ENCODE assay signal across 17 mouse cellular contexts in the genomic region with DNA sequence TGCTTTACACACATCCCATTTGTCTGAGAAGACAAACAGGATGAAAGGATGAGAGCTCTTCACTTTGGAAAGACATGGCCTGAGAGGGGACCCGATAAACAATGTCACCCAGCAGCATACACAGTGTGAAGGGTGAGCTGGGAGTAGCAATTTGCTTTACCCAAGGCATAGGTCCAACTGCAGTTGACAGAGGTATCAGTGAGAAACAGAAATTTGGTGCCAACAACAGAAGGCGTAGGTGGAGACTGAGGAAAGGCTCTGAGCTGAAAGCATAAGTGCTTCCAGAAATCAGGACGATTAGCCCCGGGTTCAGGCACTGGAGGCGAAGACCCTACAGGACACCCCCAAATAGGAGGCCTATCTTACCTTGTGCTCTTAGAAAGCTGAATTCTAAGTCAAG. TPM values are rescaled to one million over a fixed set of nuclear protein-coding genes. Genes with fewer than 3 reads are reported as not detected.
DNase-seq lines count a peak whose midpoint lies in the region; ATAC-seq and TF ChIP-seq lines count a peak whose summit lies in the region.
"Had no signal": no experiment of that assay in that cellular context is flagged by ENCODE, and none has a peak within 500 bp of the region (broad histone marks: within the 10 kb centered on the region; RNA-seq: fewer than 3 reads in every experiment).

No protein-coding gene starts in this region.

- TF ChIP-seq CTCF in heart, adult 2 months (IDR thresholded peaks at IDR 0.05): no peak

- TF ChIP-seq POLR2A in heart, adult 2 months (IDR thresholded peaks at IDR 0.05; ENCODE audit: insufficient read depth, low read depth, low read length): no peak

- H3K27ac ChIP-seq in heart, adult 2 months: peak overlapping the region; percentile 13; the same call in 1 of the 2 replicates
- peak overlapping the region; percentile 52 for H3K27ac ChIP-seq in heart, embryonic 16.5 days (ENCODE audit: low read length)
- H3K27ac ChIP-seq: kidney, embryonic 15.5 days; macrophage had no signal

- no peaks in the 10 kb centered on the region for H3K79me2 ChIP-seq in heart, adult 2 months (replicated peaks; ENCODE audit: control insufficient read depth, insufficient read depth, low read length)

- intact Hi-C loops in heart, adult 2 months (cut with DNase I): no loop called here

- TF ChIP-seq EP300 in heart, adult 2 months (IDR thresholded peaks at IDR 0.05; ENCODE audit: insufficient read depth, low read depth, low read length): no peak

- no peak overlapping the region for H3K4me3 ChIP-seq in heart, adult 2 months
- H3K4me3 ChIP-seq in heart, embryonic 16.5 days (ENCODE audit: low read length): no peak overlapping the region
- H3K4me3 ChIP-seq: kidney, embryonic 15.5 days; liver, embryonic 15.5 days; midbrain, embryonic 10.5 days had no signal

- H3K36me3 ChIP-seq in heart, adult 2 months (ENCODE audit: control insufficient read depth, insufficient read depth, low read length): no peaks in the 10 kb centered on the region
- H3K36me3 ChIP-seq in heart, embryonic 16.5 days (ENCODE audit: control insufficient read depth, insufficient read depth): peaks cover 6% of the 10 kb centered on the region; the same call in 1 of the 2 replicates

- H3K4me2 ChIP-seq in heart, embryonic 16.5 days (ENCODE audit: low read depth, low read length): no peak overlapping the region
- H3K4me2 ChIP-seq: kidney, embryonic 15.5 days had no signal

- no peaks in the 10 kb centered on the region; the same call in 1 of the 2 replicates for H3K4me1 ChIP-seq in heart, adult 2 months (ENCODE audit: control insufficient read depth, insufficient read depth, low read length)
- H3K4me1 ChIP-seq in heart, embryonic 16.5 days (ENCODE audit: control insufficient read depth, insufficient read depth, low read length): peaks cover 16% of the 10 kb centered on the region
- H3K4me1 ChIP-seq: kidney, embryonic 15.5 days had no signal

- H3K9me3 ChIP-seq in heart, embryonic 16.5 days (replicated peaks; ENCODE audit: control insufficient read depth, low read length): no peaks in the 10 kb centered on the region
- H3K9me3 ChIP-seq: kidney, embryonic 15.5 days; liver, embryonic 15.5 days; midbrain, embryonic 10.5 days had no signal

- no peak for DNase-seq in heart, adult 2 months
- DNase-seq in heart, adult 18-20 months: no peak
- DNase-seq in heart, adult 9 months (ENCODE audit: low spot score in 2 of 2): no peak
- DNase-seq in brain, adult 2 months (ENCODE audit: low read depth, low spot score): peak; percentile 87
- DNase-seq in cerebellum, adult 9-11 months: peak; percentile 76
- no peak for DNase-seq in adrenal gland, adult 8-10 months
- DNase-seq: adrenal gland, adult 2 months; kidney, postnatal 4 days; right cerebral cortex, postnatal 25 days; thymus, postnatal 4 days had no signal

- no peak for ATAC-seq in heart, embryonic 16.5 days (replicated peaks; ENCODE audit: extremely low read depth, insufficient read depth, low FRiP score)
- ATAC-seq: hindbrain, embryonic 16.5 days; intestine, embryonic 16.5 days had no signal

- H3K9ac ChIP-seq in heart, adult 2 months (ENCODE audit: low read depth, low read length): no peak overlapping the region
- H3K9ac ChIP-seq in heart, embryonic 16.5 days (ENCODE audit: low read length): no peak overlapping the region
- H3K9ac ChIP-seq: kidney, embryonic 15.5 days had no signal

- WGBS in heart, adult 2 months: 83% methylated on average over 5 of the region's 5 CpGs
- 76% methylated on average over 5 of the region's 5 CpGs for WGBS in heart, embryonic 16.5 days

- H3K27me3 ChIP-seq in heart, adult 2 months (ENCODE audit: control insufficient read depth, insufficient read depth, low read length): no peaks in the 10 kb centered on the region
- H3K27me3 ChIP-seq in heart, embryonic 16.5 days (ENCODE audit: control insufficient read depth, insufficient read depth, low read length): no peaks in the 10 kb centered on the region
- H3K27me3 ChIP-seq: kidney, embryonic 15.5 days; liver, embryonic 15.5 days had no signal

RNA-seq across cellular contexts. Expression of gene Chid1, which starts 29.5 kb away (rescaled TPM):
- 10 to 100 TPM; 45.9 to 52.7 TPM for total RNA-seq in heart, adult 2 months (2021)
- polyA plus RNA-seq in heart, adult 2 months (2012; rRNA removed): 20.2 and 30.1 TPM in 2 replicates
- total RNA-seq in heart, adult 18-20 months (2021): 10 to 100 TPM; 48.2 to 50.9 TPM
- 33.3 and 34.2 TPM in 2 replicates for polyA plus RNA-seq in heart, embryonic 16.5 days (2015; fragmentation: Nextera tagmentation; extraction: Ambion mirVana)
- 10 to 100 TPM; 57.5 to 69.9 (median 62.5) TPM for total RNA-seq in adrenal gland, adult 8-10 months (2022)

RNA-seq across cellular contexts. Expression of gene Tspan4, which starts 35.2 kb away (rescaled TPM):
- total RNA-seq in heart, adult 2 months (2021): 10 to 100 TPM; 17.1 to 40.0 TPM
- polyA plus RNA-seq in heart, adult 2 months (2012; rRNA removed): 61.9 and 77.5 TPM in 2 replicates
- 10 to 100 TPM; 18.9 to 22.9 TPM for total RNA-seq in heart, adult 18-20 months (2021)
- polyA plus RNA-seq in heart, embryonic 16.5 days (2015; fragmentation: Nextera tagmentation; extraction: Ambion mirVana): 61.0 and 61.5 TPM in 2 replicates
- 100 to 1,000 TPM in 2 of 4 experiments, 10 to 100 TPM in 2; 89.1 to 191 (median 124) TPM for total RNA-seq in adrenal gland, adult 8-10 months (2022)

RNA-seq across cellular contexts. Expression of gene Polr2l, which starts 35.3 kb away (rescaled TPM):
- 10 to 100 TPM; 71.7 to 82.8 TPM for total RNA-seq in heart, adult 2 months (2021)
- 62.6 and 64.4 TPM in 2 replicates for polyA plus RNA-seq in heart, adult 2 months (2012; rRNA removed)
- total RNA-seq in heart, adult 18-20 months (2021): 10 to 100 TPM; 82.3 to 97.7 TPM
- polyA plus RNA-seq in heart, embryonic 16.5 days (2015; fragmentation: Nextera tagmentation; extraction: Ambion mirVana): 56.7 and 61.5 TPM in 2 replicates
- total RNA-seq in adrenal gland, adult 8-10 months (2022): 100 to 1,000 TPM in 3 of 4 experiments, 10 to 100 TPM in 1; 99.4 to 147 (median 129) TPM

RNA-seq across cellular contexts. Expression of gene Cd151, which starts 43.0 kb away (rescaled TPM):
- 100 to 1,000 TPM; 272 to 334 TPM for total RNA-seq in heart, adult 2 months (2021)
- polyA plus RNA-seq in heart, adult 2 months (2012; rRNA removed): 395 and 491 TPM in 2 replicates
- 100 to 1,000 TPM; 320 to 330 TPM for total RNA-seq in heart, adult 18-20 months (2021)
- 42.2 and 44.0 TPM in 2 replicates for polyA plus RNA-seq in heart, embryonic 16.5 days (2015; fragmentation: Nextera tagmentation; extraction: Ambion mirVana)
- total RNA-seq in adrenal gland, adult 8-10 months (2022): 100 to 1,000 TPM; 323 to 455 (median 409) TPM

RNA-seq across cellular contexts. Expression of gene Cracr2b, which starts 49.3 kb away (rescaled TPM):
- total RNA-seq in heart, adult 2 months (2021): 10 to 100 TPM; 15.4 to 19.4 TPM
- 23.8 and 35.0 TPM in 2 replicates for polyA plus RNA-seq in heart, adult 2 months (2012; rRNA removed)
- total RNA-seq in heart, adult 18-20 months (2021): 10 to 100 TPM; 22.5 to 23.3 TPM
- 24.2 and 26.1 TPM in 2 replicates for polyA plus RNA-seq in heart, embryonic 16.5 days (2015; fragmentation: Nextera tagmentation; extraction: Ambion mirVana)
- 10 to 100 TPM; 11.7 to 21.1 (median 18.7) TPM for total RNA-seq in adrenal gland, adult 8-10 months (2022)

Comparison
In these comparisons a context has a peak if more than half of its experiments do, and no peak if none do; other contexts are left out.
1. DNase-seq: peak in brain, adult 2 months (single experiment) and cerebellum, adult 9-11 months (single experiment); none in heart, adult 2 months (0 of 2), heart, adult 18-20 months (0 of 2), heart, adult 9 months (0 of 2) and adrenal gland, adult 8-10 months (single experiment).